17 mouse cellular contexts compared by ENCODE assay signal in genomic region chr9:48252236-48252635, GRCm38 (mm10).
DNase-seq lines count a peak whose midpoint lies in the region; ATAC-seq and TF ChIP-seq lines count a peak whose summit lies in the region.
"Had no signal": no experiment of that assay in that cellular context is flagged by ENCODE, and none has a peak within 500 bp of the region (broad histone marks: within the 10 kb centered on the region; RNA-seq: fewer than 3 reads in every experiment).

No protein-coding gene starts in this region.

- H3K36me3 ChIP-seq in heart, embryonic 11.5 days (ENCODE audit: control insufficient read depth, insufficient read depth, low read length): no peaks in the 10 kb centered on the region
- H3K36me3 ChIP-seq in kidney, postnatal 0 days (ENCODE audit: insufficient read depth, low read length): no peaks in the 10 kb centered on the region
- H3K36me3 ChIP-seq in midbrain, embryonic 15.5 days (replicated peaks): no peaks in the 10 kb centered on the region
- no peaks in the 10 kb centered on the region for H3K36me3 ChIP-seq in midbrain, embryonic 13.5 days
- H3K36me3 ChIP-seq: liver, embryonic 15.5 days; neural tube, embryonic 12.5 days had no signal

- 4% methylated on average over 8 of the region's 8 CpGs for WGBS in heart, embryonic 11.5 days (ENCODE audit: insufficient replicate concordance)
- WGBS in kidney, postnatal 0 days: 9% methylated on average over 8 of the region's 8 CpGs
- WGBS in midbrain, embryonic 15.5 days: 9% methylated on average over 8 of the region's 8 CpGs
- 12% methylated on average over 8 of the region's 8 CpGs for WGBS in midbrain, embryonic 13.5 days

- no peaks in the 10 kb centered on the region for H3K9me3 ChIP-seq in heart, embryonic 11.5 days (replicated peaks; ENCODE audit: control insufficient read depth, low read length)
- H3K9me3 ChIP-seq in kidney, postnatal 0 days (replicated peaks; ENCODE audit: low read length): no peaks in the 10 kb centered on the region
- no peaks in the 10 kb centered on the region for H3K9me3 ChIP-seq in midbrain, embryonic 15.5 days
- H3K9me3 ChIP-seq in midbrain, embryonic 13.5 days: no peaks in the 10 kb centered on the region
- H3K9me3 ChIP-seq: liver, embryonic 15.5 days; neural tube, embryonic 12.5 days had no signal

- TF ChIP-seq CTCF in kidney, postnatal 0 days (IDR thresholded peaks at IDR 0.05; ENCODE audit: low read depth): no peak

- H3K4me2 ChIP-seq in heart, embryonic 11.5 days: peak overlapping the region; percentile 14; the same call in 1 of the 2 replicates
- H3K4me2 ChIP-seq in kidney, postnatal 0 days (ENCODE audit: low read length): peak overlapping the region; percentile 38
- no peak overlapping the region for H3K4me2 ChIP-seq in midbrain, embryonic 15.5 days
- no peak overlapping the region for H3K4me2 ChIP-seq in midbrain, embryonic 13.5 days (replicated peaks)
- H3K4me2 ChIP-seq: liver, embryonic 15.5 days; neural tube, embryonic 12.5 days had no signal

- no peak overlapping the region for H3K9ac ChIP-seq in heart, embryonic 11.5 days (ENCODE audit: low read depth, low read length)
- no peak overlapping the region for H3K9ac ChIP-seq in kidney, postnatal 0 days (ENCODE audit: low read depth, low read length)
- H3K9ac ChIP-seq in midbrain, embryonic 15.5 days: no peak overlapping the region
- H3K9ac ChIP-seq in midbrain, embryonic 13.5 days (replicated peaks): no peak overlapping the region
- H3K9ac ChIP-seq: liver, embryonic 15.5 days; neural tube, embryonic 12.5 days had no signal

- peaks cover 11% of the 10 kb centered on the region for H3K27me3 ChIP-seq in heart, embryonic 11.5 days (ENCODE audit: control insufficient read depth, insufficient read depth, low read length)
- no peaks in the 10 kb centered on the region for H3K27me3 ChIP-seq in kidney, postnatal 0 days (ENCODE audit: insufficient read depth, low read length)
- no peaks in the 10 kb centered on the region for H3K27me3 ChIP-seq in midbrain, embryonic 15.5 days (replicated peaks)
- H3K27me3 ChIP-seq in midbrain, embryonic 13.5 days: 0 out of 2 replicates have a peak, but pooled peaks cover 7% of the 10 kb centered on the region
- H3K27me3 ChIP-seq: neural tube, embryonic 12.5 days had no signal

- H3K4me1 ChIP-seq in heart, embryonic 11.5 days (ENCODE audit: control insufficient read depth, insufficient read depth, low read length): no peaks in the 10 kb centered on the region
- no peaks in the 10 kb centered on the region for H3K4me1 ChIP-seq in kidney, postnatal 0 days (replicated peaks; ENCODE audit: insufficient read depth, low read length)
- peaks cover 9% of the 10 kb centered on the region for H3K4me1 ChIP-seq in midbrain, embryonic 15.5 days
- H3K4me1 ChIP-seq in midbrain, embryonic 13.5 days (replicated peaks): peaks cover 15% of the 10 kb centered on the region
- H3K4me1 ChIP-seq: liver, embryonic 15.5 days; neural tube, embryonic 12.5 days had no signal

- no peak overlapping the region for H3K27ac ChIP-seq in heart, embryonic 11.5 days (ENCODE audit: low read depth, low read length)
- no peak overlapping the region for H3K27ac ChIP-seq in kidney, postnatal 0 days
- 0 out of 2 replicates have a peak overlapping the region, but pooled peaks have one; percentile 23 for H3K27ac ChIP-seq in midbrain, embryonic 15.5 days
- H3K27ac ChIP-seq in midbrain, embryonic 13.5 days: no peak overlapping the region
- H3K27ac ChIP-seq: liver, embryonic 15.5 days; neural tube, embryonic 12.5 days had no signal

- H3K4me3 ChIP-seq in heart, embryonic 11.5 days (ENCODE audit: low read depth, low read length): no peak overlapping the region
- H3K4me3 ChIP-seq in kidney, postnatal 0 days (replicated peaks; ENCODE audit: low read depth, low read length): no peak overlapping the region
- no peak overlapping the region for H3K4me3 ChIP-seq in midbrain, embryonic 15.5 days
- no peak overlapping the region for H3K4me3 ChIP-seq in midbrain, embryonic 13.5 days (replicated peaks)
- H3K4me3 ChIP-seq: liver, embryonic 15.5 days; neural tube, embryonic 12.5 days had no signal

- ATAC-seq in heart, embryonic 11.5 days (replicated peaks; ENCODE audit: insufficient number of reproducible peaks, low FRiP score, low TSS enrichment): no peak
- ATAC-seq in kidney, postnatal 0 days (replicated peaks; ENCODE audit: low FRiP score, low read depth): no peak
- ATAC-seq in midbrain, embryonic 15.5 days (replicated peaks): no peak
- no peak for ATAC-seq in midbrain, embryonic 13.5 days

- intact Hi-C loops in heart, postnatal 10 days (cut with DNase I): no loop called here

- DNase-seq in heart, postnatal 10 days: no peak
- DNase-seq in kidney, postnatal 0 days (ENCODE audit: low spot score): no peak
- DNase-seq in kidney, adult 11 months: no peak
- no peak for DNase-seq in thymus, postnatal 14 days
- DNase-seq: adrenal gland, postnatal 10 days; cerebellum, adult 18-20 months; heart, adult 18-20 months; heart, postnatal 14 days; kidney, postnatal 10 days; layer of hippocampus, adult 9-11 months; right cerebral cortex, postnatal 4 days; thymus, postnatal 4 days had no signal

Comparison
In these comparisons a context has a peak if more than half of its experiments do, and no peak if none do; other contexts are left out.
1. H3K4me2 ChIP-seq: peak in heart, embryonic 11.5 days (single experiment) and kidney, postnatal 0 days (single experiment); none in midbrain, embryonic 15.5 days (single experiment) and midbrain, embryonic 13.5 days (single experiment).